Mouse (Mus musculus): Measurements from ENCODE around the gene Arhgap18. TPM values are rescaled to one million over a fixed set of nuclear protein-coding genes. Genes with fewer than 3 reads are reported as not detected.

Gene Arhgap18
- total RNA-seq, 2 experiments from 2014 or later = 3.1 to 4.1 TPM

DNA sequence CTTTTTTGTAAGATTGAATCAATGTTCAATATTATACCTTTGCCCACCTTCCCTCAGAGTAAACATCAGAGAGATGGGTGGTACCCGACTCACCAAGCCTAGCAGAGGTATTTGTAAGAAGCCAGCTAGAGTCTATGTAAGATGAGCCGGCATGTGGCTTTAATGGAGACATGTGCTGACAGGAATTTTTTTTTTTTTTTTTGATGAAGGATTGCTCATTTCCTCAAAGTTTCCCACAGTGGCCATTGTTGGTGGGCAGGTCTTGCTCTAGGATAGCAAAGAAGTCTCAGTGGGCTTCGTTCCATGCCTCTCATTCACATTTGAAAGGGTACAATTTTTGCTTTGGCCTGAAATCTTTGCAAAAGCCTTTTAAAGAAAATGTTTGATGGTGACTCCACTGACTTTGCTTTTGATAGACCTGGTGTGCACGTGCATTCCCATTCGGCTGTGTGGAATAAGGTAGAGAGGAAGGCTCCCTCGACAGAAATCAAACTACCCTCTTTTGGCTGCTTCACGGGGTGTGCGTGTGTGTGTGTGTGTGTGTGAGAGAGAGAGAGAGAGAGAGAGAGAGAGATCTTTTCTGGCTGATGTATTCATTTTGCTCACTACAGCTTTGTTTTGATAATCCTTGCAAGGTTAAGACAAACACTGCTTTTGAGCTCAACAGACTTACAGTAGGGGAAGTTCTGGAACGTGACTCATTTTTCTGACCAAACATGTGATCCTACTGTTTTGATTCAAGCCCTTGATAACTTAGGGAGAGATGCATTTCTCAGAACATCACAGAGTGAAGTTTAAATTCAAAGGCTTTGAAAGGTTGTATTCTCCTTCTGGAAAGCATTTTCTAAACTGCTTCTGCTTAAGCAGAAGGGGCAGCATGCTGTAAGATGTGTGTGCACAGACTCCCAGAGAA, 9.0 kb downstream of the Arhgap18 start:
- no peak for DNase-seq
- no peak overlapping the region for H3K27ac ChIP-seq
- intact Hi-C loops (cut with DNase I) = no loop called here
- no peak for TF ChIP-seq CTCF (IDR thresholded peaks at IDR 0.05)
- H3K4me3 ChIP-seq = no peak overlapping the region

DNA sequence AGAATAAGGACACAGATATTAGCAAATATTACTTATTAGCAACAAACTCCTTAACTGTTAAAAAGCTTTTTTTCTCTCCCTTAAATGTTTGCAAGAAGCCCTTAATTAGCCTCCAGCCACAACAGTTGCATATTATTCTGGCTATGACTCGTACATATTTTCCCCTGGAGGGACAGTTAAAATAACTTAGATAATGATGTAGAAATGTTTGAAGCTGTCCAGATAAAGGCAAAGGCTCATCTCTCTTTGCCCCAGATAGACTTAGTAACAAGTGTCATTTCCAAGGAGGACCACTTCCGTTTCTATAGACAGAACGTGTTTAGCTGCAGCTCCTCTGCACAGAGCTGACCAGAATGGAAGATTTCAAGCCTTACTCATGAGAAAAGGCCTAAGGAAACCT, 14.0 kb downstream of the Arhgap18 start:
- no peak for TF ChIP-seq CTCF (IDR thresholded peaks at IDR 0.05)
- no peak overlapping the region for H3K27ac ChIP-seq
- no peak for DNase-seq
- intact Hi-C loops (cut with DNase I) = no loop called here
- no peak overlapping the region for H3K4me3 ChIP-seq

DNA sequence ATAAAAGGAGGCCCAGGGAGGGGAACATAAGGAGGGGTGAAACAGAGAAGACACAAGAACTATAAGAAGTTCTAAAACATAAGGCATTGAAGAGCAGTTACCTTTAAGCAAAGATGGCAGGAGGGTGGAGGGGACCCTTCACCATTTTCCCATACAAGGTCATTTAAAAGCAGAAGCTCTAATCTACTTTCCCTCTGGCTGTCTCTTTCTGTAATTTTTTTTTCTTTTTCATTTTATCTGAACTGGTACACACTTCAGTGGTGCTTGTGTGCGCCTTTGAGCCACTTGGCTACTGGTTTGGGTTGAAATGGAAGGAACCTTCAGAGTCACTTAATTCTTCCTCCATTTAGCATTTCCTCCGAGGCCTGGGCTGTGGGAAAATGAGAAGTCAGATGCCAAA, 15.7 kb downstream of the Arhgap18 start:
- TF ChIP-seq CTCF (IDR thresholded peaks at IDR 0.05) = no peak
- Histone ChIP-seq H3K27ac (no peak overlapping the region), H3K4me3 (no peak overlapping the region)
- no peak for DNase-seq
- intact Hi-C loops (cut with DNase I) = no loop called here

DNA sequence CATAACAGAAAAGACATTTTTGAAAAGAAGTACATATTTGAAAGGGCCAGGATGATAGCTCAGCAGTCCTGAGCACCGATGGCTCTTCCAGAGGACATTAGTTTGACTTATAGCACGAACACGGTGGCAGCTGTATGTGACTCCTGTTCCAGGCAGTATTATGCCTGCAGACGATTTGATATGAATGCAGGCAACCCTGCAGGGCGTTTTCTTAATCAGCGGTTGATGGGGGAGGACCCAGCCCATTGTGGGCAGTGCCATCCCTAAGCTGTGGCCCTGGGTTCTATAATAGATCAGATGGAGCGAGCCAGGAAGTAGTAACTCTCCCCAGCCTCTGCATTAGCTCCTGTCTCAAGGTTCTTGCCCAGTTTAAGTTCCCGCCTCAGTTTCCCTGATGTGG, 16.8 kb downstream of the Arhgap18 start:
- Histone ChIP-seq H3K4me3 (no peak overlapping the region), H3K27ac (no peak overlapping the region)
- no peak for DNase-seq
- TF ChIP-seq CTCF (IDR thresholded peaks at IDR 0.05) = no peak
- intact Hi-C loops (cut with DNase I) = no loop called here

DNA sequence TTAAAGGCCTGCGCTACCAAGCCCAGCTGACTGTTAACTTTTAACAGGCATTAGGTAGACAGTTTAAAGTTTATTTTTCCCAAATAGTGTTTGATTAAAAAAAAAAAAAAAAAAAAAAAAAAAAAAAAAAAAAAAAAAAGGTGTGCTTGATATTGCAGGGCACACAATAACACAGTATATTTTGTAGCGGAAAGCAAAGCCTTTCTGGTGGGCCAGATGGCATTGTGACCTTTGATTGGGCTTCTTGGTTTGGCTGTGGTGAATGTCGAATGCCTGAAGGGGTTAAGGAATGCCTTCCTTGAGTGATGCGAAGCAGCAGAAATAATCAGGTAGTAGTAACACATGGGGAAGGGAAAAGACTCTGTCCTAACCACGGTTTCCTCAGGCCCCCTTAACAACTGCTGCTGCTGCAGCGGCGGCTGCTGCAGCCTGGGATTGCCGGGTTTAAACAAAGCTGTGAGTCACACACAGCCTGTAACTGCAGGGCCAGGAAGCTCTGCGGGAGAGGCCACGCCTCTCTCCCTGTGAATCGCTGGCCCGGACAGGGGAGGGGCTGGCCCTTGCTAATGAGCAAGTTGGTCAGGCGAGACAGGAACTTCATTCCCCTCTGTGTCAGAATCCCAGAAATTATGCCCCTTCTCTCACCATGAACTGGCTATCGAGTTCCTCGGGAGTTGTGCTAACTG, 18.9 kb downstream of the Arhgap18 start:
- TF ChIP-seq CTCF (IDR thresholded peaks at IDR 0.05) = no peak
- peak; percentile 88 for DNase-seq
- intact Hi-C loops (cut with DNase I) = no loop called here
- Histone ChIP-seq H3K4me3 (peak overlapping the region; percentile 88), H3K27ac (peak overlapping the region; percentile 91)

DNA sequence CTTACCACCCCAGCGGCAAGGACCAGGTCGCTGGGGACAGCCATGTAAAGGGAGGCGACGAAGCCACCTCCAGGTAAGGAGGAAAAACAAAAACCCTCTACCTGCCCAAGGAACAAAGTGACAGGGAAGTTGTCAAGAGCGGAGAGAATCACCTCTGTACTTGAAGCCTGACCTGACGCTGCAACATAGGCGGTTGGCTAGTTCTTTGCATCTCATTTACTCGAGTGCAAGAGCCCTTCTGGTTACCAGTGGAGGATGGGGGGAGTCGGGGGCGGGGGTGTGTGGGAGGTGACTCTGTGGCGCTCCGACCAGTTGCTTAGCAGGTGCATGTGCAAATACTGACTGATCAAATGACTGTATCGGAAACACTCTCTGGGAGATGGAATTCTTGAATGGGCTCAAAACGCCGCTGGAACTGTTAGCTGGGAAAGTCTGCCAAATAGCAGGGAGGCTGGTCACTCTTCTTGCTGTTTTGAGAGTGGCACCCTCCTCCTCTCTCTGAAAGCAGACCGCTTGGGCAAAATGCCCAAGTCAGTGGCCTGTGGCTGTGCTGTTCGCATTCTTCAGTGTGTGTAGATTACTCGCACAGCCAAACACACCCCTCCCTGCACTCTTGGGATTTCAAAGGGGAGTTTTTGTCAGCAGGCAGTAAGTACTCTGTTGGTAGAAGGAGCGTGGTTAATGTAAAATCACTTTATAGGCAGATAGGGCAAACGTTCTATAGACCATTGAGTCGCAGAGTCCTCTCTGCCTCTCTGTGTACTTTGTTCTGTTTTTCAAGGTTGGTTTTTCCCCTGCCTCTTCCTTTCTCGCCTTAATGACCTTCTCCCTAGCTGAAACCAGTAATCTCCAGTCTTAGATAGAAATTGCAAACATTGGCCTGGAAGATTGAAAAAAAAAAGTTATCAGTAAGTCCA, 19.7 kb downstream of the Arhgap18 start:
- Histone ChIP-seq H3K27ac (peak overlapping the region; percentile 91), H3K4me3 (peak overlapping the region; percentile 88)
- no peak for TF ChIP-seq CTCF (IDR thresholded peaks at IDR 0.05)
- DNase-seq = peak; percentile 83
- intact Hi-C loops (cut with DNase I) = no loop called here

DNA sequence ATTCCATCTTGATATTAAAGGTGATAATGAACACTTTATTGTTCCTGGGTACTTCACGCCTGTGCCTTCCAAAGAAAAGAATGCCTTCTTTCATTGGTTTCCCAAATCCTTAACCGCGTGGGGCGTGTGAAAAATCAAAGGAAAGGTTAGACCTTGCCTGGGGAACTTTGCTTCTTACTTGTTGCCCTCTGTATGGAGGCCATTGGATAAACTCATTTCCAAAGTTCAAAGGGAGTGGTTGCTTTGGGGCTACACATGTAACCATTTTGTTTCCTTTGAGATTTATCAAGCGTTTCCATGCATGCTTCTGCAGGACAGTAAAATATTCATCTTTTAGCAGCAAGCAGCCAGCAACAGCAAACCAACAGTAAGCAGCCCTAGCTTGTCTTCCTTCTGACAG, 20.3 kb downstream of the Arhgap18 start:
- intact Hi-C loops (cut with DNase I) = no loop called here
- Histone ChIP-seq H3K27ac (peak overlapping the region; percentile 91), H3K4me3 (peak overlapping the region; percentile 88)
- no peak for TF ChIP-seq CTCF (IDR thresholded peaks at IDR 0.05)
- DNase-seq = no peak

DNA sequence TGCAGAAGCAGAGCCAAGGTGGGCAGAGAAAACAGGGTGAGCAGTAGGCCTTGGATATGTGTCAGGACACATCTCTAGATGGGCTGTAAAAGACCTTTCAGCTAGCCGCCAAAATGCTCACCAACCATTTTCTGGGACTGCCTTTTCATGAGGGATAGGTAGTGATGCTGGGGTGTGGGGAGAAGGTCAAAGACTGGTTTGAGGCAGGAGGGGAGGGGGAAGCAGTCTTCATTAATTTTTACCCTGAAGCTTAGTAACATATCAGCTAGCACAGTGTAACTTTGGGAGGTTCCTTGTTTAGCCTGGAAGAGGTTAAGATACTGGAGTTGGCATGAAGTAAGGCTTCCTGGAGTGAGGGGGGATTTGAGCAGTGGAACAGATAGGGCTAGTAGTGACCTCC, 21.0 kb downstream of the Arhgap18 start:
- Histone ChIP-seq H3K27ac (peak overlapping the region; percentile 91), H3K4me3 (peak overlapping the region; percentile 88)
- intact Hi-C loops (cut with DNase I) = no loop called here
- no peak for DNase-seq
- TF ChIP-seq CTCF (IDR thresholded peaks at IDR 0.05) = no peak

DNA sequence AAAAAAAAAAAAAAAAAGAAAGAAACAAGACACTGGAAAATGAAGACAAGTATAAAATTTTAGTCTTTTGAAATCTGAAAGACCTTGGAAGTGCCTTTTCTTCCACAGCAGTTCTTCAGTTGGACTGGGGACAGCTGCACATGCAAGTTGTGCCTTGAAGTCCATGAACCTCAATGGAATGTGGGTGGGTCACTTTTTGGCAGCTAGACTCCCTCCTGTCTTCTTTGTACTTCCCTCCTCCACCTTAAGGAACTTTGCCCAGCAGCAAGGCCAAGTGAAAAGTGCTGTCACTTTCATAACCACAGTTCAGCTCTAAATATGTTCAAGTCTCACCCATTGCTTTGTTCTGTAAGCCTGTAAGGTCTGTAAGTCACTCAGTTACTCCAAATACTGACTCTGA, 23.2 kb downstream of the Arhgap18 start:
- no peak for DNase-seq
- no peak for TF ChIP-seq CTCF (IDR thresholded peaks at IDR 0.05)
- intact Hi-C loops (cut with DNase I) = no loop called here
- Histone ChIP-seq H3K27ac (peak overlapping the region; percentile 62), H3K4me3 (no peak overlapping the region)

DNA sequence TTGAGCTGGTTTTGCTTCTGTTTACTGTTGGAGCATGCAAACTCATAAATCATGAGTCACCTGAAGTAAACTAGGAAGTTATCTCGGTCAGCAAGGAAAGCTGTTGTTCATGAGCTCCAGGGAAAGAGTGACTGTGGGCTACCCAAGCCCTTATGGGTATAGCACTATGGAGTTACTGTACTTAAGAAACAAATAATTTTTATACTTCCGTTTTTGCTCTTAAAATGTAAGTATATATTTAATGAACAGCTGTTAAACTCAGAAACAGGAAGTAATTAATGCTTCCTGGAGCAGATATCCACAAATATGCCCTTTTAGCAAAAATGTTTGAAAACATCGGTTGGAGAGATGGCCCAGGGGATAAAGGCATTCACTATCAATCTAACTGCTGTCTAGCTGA, 27.4 kb downstream of the Arhgap18 start:
- DNase-seq = no peak
- intact Hi-C loops (cut with DNase I) = no loop called here
- Histone ChIP-seq H3K27ac (peak overlapping the region; percentile 48), H3K4me3 (0 out of 2 replicates have a peak overlapping the region, but pooled peaks have one; percentile 1)
- TF ChIP-seq CTCF (IDR thresholded peaks at IDR 0.05) = no peak

DNA sequence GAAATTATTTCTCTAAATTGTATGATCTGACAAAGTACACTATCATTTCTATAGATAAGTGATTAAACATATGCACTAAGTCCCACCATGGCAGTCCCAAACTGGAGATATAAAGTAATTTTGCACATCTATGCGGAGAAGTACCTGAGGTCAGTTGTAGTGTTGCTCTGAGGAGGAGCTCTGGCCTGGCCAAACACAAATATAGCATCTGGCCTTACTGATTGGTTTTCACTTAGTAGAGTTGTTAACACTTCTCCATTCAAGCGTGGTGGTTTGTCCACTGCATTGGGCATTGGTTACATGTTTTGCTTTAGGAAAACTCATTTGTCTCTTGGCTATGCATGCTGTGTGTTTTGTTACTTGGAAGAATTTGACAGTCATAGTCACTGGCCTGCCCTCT, 36.5 kb downstream of the Arhgap18 start:
- no peak overlapping the region for H3K27ac ChIP-seq
- TF ChIP-seq CTCF (IDR thresholded peaks at IDR 0.05) = no peak
- intact Hi-C loops (cut with DNase I) = loop anchor here (5.0 kb wide), 1 partner anchor 33 kb away; no protein-coding TSS in a partner anchor
- H3K4me3 ChIP-seq = no peak overlapping the region
- no peak for DNase-seq

DNA sequence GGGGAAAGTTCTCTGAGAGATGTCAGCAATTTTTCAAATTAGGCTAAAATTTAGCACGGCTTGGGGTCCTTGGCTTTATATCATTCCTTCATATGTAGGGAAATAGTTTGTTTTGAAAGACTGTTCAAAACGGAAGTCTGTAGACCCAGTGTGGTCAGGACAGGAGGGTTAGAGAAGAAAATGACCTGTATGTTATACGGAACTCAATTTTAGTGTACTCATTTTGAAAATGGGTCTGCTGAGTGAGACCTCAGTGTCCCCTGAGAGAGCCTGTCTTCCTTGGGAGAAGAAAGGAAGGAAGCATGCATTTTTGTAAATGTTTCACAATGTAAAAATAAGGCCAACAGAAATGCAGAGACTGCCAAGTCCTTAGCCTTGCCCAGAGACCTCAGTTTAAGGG, 38.6 kb downstream of the Arhgap18 start:
- intact Hi-C loops (cut with DNase I) = no loop called here
- no peak for TF ChIP-seq CTCF (IDR thresholded peaks at IDR 0.05)
- DNase-seq = no peak
- H3K4me3 ChIP-seq = no peak overlapping the region
- H3K27ac ChIP-seq = no peak overlapping the region

Data from gastrocnemius, adult 2 months (tissue).